Mouse (Mus musculus): ENCODE measurements around the gene Rnf157. TPM values are rescaled to one million over a fixed set of nuclear protein-coding genes. Genes with fewer than 3 reads are reported as not detected.

Gene Rnf157
- polyA plus RNA-seq, 1 experiment from 2014 or later, result 16.4 TPM

DNA sequence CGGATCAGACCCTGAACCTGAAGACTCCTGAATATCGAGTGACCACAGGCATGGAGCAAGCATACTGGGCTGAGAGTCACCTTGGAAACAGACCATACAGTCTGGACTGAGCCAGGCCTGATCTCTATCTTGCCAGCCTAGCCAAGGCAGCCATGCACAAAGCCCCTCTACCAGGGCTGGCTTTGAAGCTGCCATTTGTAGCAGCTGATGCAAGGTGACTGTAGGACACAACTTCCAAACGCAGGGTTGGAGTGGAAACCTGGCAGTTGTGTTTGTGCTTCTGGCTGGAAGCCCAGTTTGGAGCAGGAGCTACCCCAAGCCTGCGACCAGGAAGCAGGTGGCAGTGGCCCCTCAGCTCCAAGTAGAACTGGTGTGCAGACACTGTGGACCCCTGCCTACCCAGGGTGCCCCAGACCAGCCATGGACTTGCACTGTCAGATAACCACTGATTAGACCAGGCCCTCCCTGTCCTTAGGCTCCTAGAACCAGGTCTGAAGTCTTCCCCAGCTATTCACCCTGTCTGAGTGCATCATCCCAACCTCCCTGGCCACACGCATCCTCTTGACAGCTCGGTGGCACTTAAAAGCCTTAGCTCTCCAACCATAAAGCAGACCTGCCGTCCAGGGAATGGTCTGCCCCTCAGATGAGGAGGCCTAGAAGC, 27.7 kb upstream of the Rnf157 start:
- Histone ChIP-seq H3K9ac (no peak overlapping the region), H3K4me1 (replicated peaks) (peaks cover 33% of the 10 kb centered on the region), H3K27ac (0 out of 2 replicates have a peak overlapping the region, but pooled peaks have one; percentile 20), H3K27me3 (replicated peaks) (no peaks in the 10 kb centered on the region), H3K4me2 (replicated peaks) (no peak overlapping the region), H3K36me3 (peaks cover 23% of the 10 kb centered on the region), H3K9me3 (no peaks in the 10 kb centered on the region), H3K4me3 (replicated peaks) (no peak overlapping the region)
- WGBS, result 68% methylated on average over 7 of the region's 7 CpGs
- no peak for ATAC-seq

- no peak overlapping the region for H3K4me3 ChIP-seq (replicated peaks)
- no peak overlapping the region for H3K9ac ChIP-seq
- 76% methylated on average over 19 of the region's 19 CpGs for WGBS
- no peaks in the 10 kb centered on the region for H3K27me3 ChIP-seq (replicated peaks)
- peaks cover 28% of the 10 kb centered on the region for H3K4me1 ChIP-seq (replicated peaks)
- no peak for ATAC-seq
- no peak overlapping the region for H3K4me2 ChIP-seq (replicated peaks)
- peaks cover 23% of the 10 kb centered on the region for H3K36me3 ChIP-seq
- H3K9me3 ChIP-seq, result no peaks in the 10 kb centered on the region
- H3K27ac ChIP-seq, result 0 out of 2 replicates have a peak overlapping the region, but pooled peaks have one; percentile 13
Measured at GRCm38 (mm10) chr11:116439269-116440240, 26.7 kb upstream of the Rnf157 start.

DNA sequence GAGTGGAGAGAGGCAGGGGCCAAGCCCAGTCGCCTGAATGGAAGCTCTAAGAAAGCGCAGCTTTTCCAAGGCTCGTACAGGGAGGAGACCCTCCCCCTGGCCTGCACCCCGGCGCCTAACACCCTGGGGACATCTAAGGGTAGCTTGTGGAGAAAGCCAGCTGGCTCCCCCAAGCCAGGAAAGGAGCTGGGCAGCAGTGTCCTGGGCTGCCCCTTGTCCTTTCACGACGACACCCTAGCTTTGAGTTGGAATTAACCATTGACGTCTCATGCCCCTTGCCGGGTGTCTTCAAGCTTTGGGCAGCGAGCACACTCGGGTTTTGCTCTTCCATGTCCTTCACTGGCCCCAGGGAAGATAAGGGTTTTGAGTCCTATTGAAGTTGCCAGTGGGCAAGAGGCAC, 24.7 kb upstream of the Rnf157 start:
- H3K4me1 ChIP-seq (replicated peaks), result peaks cover 30% of the 10 kb centered on the region
- 83% methylated on average over 11 of the region's 11 CpGs for WGBS
- H3K27me3 ChIP-seq (replicated peaks), result no peaks in the 10 kb centered on the region
- no peak overlapping the region for H3K4me3 ChIP-seq (replicated peaks)
- peak overlapping the region; percentile 71; the same call in 1 of the 2 replicates for H3K4me2 ChIP-seq (replicated peaks)
- H3K9me3 ChIP-seq, result no peaks in the 10 kb centered on the region
- H3K27ac ChIP-seq, result peak overlapping the region; percentile 70; the same call in 1 of the 2 replicates
- H3K36me3 ChIP-seq, result peaks cover 23% of the 10 kb centered on the region
- 0 out of 2 replicates have a peak overlapping the region, but pooled peaks have one; percentile 3 for H3K9ac ChIP-seq
- ATAC-seq, result no peak

DNA sequence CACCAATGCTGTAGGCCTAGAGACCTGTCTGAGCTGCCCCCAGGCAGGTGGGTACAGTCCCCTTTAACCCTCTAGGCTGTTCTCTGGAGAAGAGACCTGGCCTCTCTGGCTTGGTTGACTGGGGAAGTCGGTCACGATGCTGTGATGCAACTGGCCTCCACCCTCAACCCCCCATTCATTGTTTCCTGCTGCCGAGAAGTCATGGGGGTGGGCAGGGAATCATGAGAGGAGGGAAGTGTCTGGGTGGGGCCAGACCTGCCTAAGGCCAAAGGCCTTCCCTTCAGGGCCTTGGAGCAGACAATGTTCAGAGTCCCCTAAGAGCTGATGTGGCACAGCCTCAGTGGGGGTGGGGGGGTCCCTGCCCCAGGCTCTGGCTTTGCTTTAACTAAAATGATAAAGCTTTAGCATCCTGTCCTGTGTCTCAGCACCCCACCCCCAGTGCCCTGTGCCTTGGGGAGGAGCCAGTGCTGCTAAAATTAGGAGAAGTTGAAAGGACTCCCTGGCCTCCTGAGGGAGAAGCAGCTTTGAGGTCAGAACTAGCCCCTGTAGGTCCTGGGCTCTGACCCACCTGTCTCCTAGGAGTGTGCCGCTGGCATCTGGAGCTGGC, 24.0 kb upstream of the Rnf157 start:
- Histone ChIP-seq H3K4me2 (replicated peaks) (peak overlapping the region; percentile 71), H3K36me3 (peaks cover 23% of the 10 kb centered on the region), H3K9me3 (no peaks in the 10 kb centered on the region), H3K4me1 (replicated peaks) (peaks cover 30% of the 10 kb centered on the region), H3K27ac (peak overlapping the region; percentile 70), H3K9ac (peak overlapping the region; percentile 36; the same call in 1 of the 2 replicates), H3K4me3 (replicated peaks) (peak overlapping the region; percentile 73; the same call in 1 of the 2 replicates), H3K27me3 (replicated peaks) (no peaks in the 10 kb centered on the region)
- WGBS, result 45% methylated on average over 4 of the region's 4 CpGs
- ATAC-seq, result 0 out of 2 replicates have a peak, but pooled peaks have one; percentile 13

DNA sequence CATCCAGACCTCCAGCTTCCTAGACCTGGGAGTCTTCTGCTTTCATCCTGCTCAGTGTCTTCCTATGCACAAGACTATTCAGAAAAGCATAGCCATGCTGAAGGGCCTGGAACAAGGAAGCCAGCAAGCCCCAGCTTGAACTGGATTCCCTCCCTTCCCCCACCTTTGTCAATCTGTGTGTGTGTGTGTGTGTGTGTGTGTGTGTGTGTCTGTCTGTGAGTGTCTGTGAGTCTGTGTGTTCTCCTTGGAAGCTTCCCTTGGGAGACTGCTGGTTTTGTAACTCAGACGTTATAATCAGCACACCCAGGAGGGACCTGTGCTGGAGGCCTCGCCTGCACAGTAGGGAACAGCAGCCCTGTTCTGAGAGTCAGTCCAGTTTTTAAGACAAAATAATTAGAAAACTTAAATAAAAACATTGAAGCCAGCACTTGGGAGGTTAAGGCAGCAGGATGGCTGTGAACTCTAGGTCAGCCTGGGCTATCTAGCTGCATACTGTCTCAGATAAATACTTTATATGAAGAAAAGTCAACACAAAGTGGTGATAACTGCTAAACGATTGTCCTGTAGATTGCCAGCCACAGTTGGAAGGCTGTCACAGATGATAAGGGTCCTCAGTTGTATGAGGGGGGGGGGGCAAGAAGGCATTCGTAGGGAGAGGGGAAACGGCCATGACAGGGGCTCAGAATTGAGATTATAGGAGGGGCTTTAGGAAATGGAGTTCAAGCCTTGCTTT, 23.3 kb upstream of the Rnf157 start:
- Histone ChIP-seq H3K4me1 (replicated peaks) (peaks cover 30% of the 10 kb centered on the region), H3K27ac (peak overlapping the region; percentile 70), H3K9ac (peak overlapping the region; percentile 36), H3K4me3 (replicated peaks) (peak overlapping the region; percentile 73), H3K36me3 (peaks cover 23% of the 10 kb centered on the region), H3K9me3 (no peaks in the 10 kb centered on the region), H3K4me2 (replicated peaks) (peak overlapping the region; percentile 71), H3K27me3 (replicated peaks) (no peaks in the 10 kb centered on the region)
- 47% methylated on average over 5 of the region's 5 CpGs for WGBS
- ATAC-seq, result no peak

DNA sequence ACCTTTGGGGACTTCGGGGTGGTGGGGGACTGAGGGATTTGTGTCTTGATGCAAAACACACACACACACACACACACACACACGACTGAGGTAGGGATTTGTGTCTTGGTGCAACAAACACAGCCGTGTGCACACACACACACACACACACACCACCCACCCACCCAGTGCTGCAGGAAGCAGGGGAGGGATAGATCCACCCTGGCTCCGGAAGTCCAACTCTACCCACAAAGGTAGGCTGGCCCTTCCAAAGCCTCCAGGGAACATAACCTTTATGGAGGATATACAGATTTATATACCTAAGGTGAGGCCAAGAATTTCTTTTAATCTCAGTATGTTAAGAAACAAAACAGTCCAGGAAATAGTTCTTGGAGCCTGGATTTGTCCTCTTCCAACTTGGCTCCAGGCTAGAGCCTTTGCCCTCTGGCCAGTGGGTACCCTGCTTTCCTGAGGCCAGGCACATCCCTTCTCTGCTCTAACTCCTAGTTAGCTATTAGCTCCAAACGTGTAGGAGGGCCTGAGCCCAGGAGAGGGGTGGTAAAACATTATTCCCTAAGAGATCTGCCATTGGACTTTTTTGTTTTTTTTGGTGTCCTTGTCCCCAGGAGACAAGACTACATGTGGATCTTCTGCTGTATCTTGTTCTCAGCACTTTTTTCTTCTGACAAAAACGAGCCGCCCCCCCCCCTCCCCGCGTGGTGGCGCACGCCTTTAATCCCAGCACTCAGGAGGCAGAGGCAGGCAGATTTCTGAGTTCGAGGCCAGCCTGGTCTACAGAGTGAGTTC, 22.3 kb upstream of the Rnf157 start:
- WGBS, result 43% methylated on average over 12 of the region's 12 CpGs

GRCm38 (mm10) chr11:116434287-116434966, 21.6 kb upstream of the Rnf157 start:
- peaks cover 20% of the 10 kb centered on the region for H3K36me3 ChIP-seq
- H3K4me3 ChIP-seq (replicated peaks), result peak overlapping the region; percentile 73
- H3K9me3 ChIP-seq, result no peaks in the 10 kb centered on the region
- ATAC-seq, result 0 out of 2 replicates have a peak, but pooled peaks have one; percentile 1
- WGBS, result under 1% methylated on average over 41 of the region's 67 CpGs
- peaks cover 27% of the 10 kb centered on the region for H3K4me1 ChIP-seq (replicated peaks)
- peak overlapping the region; percentile 88 for H3K9ac ChIP-seq
- peak overlapping the region; percentile 71 for H3K4me2 ChIP-seq (replicated peaks)
- peak overlapping the region; percentile 94 for H3K27ac ChIP-seq
- H3K27me3 ChIP-seq (replicated peaks), result no peaks in the 10 kb centered on the region

More for the DNA sequence above, 22.3 kb upstream of the Rnf157 start:
- H3K27ac ChIP-seq, result peak overlapping the region; percentile 94
- peaks cover 23% of the 10 kb centered on the region for H3K36me3 ChIP-seq
- no peaks in the 10 kb centered on the region for H3K9me3 ChIP-seq
- peaks cover 32% of the 10 kb centered on the region for H3K4me1 ChIP-seq (replicated peaks)
- H3K27me3 ChIP-seq (replicated peaks), result no peaks in the 10 kb centered on the region
- no peak for ATAC-seq
- H3K4me2 ChIP-seq (replicated peaks), result peak overlapping the region; percentile 71
- H3K4me3 ChIP-seq (replicated peaks), result peak overlapping the region; percentile 73
- peak overlapping the region; percentile 88 for H3K9ac ChIP-seq

DNA sequence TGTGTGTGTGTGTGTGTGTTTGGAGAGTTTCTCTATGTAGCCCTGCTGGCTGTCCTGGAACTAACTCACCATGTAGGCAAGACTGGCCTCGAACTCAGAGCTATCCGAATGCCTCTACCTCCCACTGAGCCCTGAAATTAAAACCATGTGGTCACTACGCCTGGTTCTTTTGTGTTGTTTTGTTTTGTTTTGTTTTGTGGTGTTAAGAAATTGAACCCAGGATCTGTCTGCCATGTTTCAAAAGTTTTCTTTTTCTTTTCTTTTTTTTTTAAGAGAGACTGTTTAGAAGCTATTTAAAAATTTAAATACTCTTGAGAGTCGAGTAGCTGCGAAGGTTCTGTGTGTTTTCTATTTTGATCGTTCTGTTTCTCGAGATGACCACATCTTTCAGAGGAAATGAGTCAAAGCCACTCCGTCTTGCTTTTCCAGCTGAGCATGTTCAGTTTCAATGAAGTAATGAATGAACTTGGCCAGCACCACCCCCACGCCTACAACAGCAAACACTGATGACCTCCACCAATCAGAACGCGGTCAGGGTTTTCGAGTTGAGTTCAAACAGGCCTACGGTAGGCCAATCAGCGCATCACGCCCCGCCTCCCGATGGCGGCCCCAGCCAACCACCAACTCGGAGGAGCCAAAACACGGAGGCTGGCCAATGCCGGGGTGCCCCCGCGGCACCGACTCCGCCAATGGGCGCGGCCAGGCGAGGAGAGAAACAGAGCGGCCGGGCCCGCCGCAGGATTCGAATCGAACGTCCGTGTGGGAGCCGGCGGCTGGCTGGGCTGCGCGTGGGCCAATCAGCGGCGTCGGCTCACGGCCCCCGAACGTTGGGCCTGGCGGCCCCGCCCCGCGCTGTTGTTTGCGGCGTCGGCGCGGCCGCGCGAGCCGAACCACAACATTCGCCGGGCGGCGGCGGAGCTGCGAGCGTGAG, 20.8 kb upstream of the Rnf157 start, which contains the start of gene Ubald2:
Gene Ubald2, plus strand, starts transcription at position 739 of the 931 bp plus-strand sequence.
- Histone ChIP-seq H3K36me3 (peaks cover 16% of the 10 kb centered on the region), H3K9ac (peak within 1 kb of the TSS; percentile 88), H3K27ac (peak within 1 kb of the TSS; percentile 94), H3K27me3 (replicated peaks) (no peaks in the 10 kb centered on the region), H3K4me1 (replicated peaks) (peaks cover 24% of the 10 kb centered on the region), H3K4me3 (replicated peaks) (peak within 1 kb of the TSS; percentile 73), H3K9me3 (no peaks in the 10 kb centered on the region), H3K4me2 (replicated peaks) (peak within 1 kb of the TSS; percentile 71)
- 4% methylated on average over 58 of the region's 66 CpGs for WGBS
- peak; percentile 90 for ATAC-seq

- H3K4me3 ChIP-seq (replicated peaks), result no peak overlapping the region
- no peak overlapping the region for H3K4me2 ChIP-seq (replicated peaks)
Measured at GRCm38 (mm10) chr11:116432593-116433355, 19.9 kb upstream of the Rnf157 start.

More at GRCm38 (mm10) chr11:116432593-116433355, 19.9 kb upstream of the Rnf157 start:
- WGBS, result 66% methylated on average over 8 of the region's 8 CpGs
- ATAC-seq, result no peak
- H3K4me1 ChIP-seq (replicated peaks), result peaks cover 24% of the 10 kb centered on the region
- peak overlapping the region; percentile 90 for H3K27ac ChIP-seq
- no peaks in the 10 kb centered on the region for H3K27me3 ChIP-seq (replicated peaks)
- H3K9me3 ChIP-seq, result no peaks in the 10 kb centered on the region
- peaks cover 16% of the 10 kb centered on the region for H3K36me3 ChIP-seq
- no peak overlapping the region for H3K9ac ChIP-seq
